Mouse (Mus musculus) embryonic facial prominence, embryonic 15.5 days (tissue): ENCODE measurements around the gene Lipt2. TPM values are rescaled to one million over a fixed set of nuclear protein-coding genes. Genes with fewer than 3 reads are reported as not detected.

Experiments
- ATAC-seq: fragments of 200-750 bp; cut with Nextera tagmentation; 2 replicates; pipeline ENCODE4 v1.8.0; 2017; ENCODE audit warnings: low read depth, moderate TSS enrichment; ENCODE audit not compliant: insufficient number of reproducible peaks, low FRiP score, low TSS enrichment
- H3K27ac ChIP-seq: fragments of 300-500 bp; sonication (generic); replicated peaks from 2 replicates; pipeline ENCODE4 v1.5.1; 2015; ENCODE audit warnings: mild to moderate bottlenecking, inconsistent platforms
- H3K27me3 ChIP-seq: fragments of 300-500 bp; sonication (generic); 2 replicates; pipeline ENCODE4 v1.6.1; 2015; ENCODE audit warnings: inconsistent platforms
- H3K36me3 ChIP-seq: fragments of 300-500 bp; sonication (generic); 2 replicates; pipeline ENCODE4 v1.6.1; 2015; ENCODE audit warnings: mild to moderate bottlenecking, inconsistent platforms
- H3K4me1 ChIP-seq: fragments of 300-500 bp; sonication (generic); 2 replicates; pipeline ENCODE4 v1.6.1; 2015; ENCODE audit warnings: inconsistent platforms
- H3K4me2 ChIP-seq: fragments of 300-500 bp; sonication (generic); replicated peaks from 2 replicates; pipeline ENCODE4 v1.6.1; 2015; ENCODE audit warnings: mild to moderate bottlenecking, inconsistent platforms
- H3K4me3 ChIP-seq: fragments of 300-500 bp; sonication (generic); replicated peaks from 2 replicates; pipeline ENCODE4 v1.5.1; 2015; ENCODE audit warnings: mild to moderate bottlenecking, inconsistent platforms
- H3K9ac ChIP-seq: fragments of 300-500 bp; sonication (generic); 2 replicates; pipeline ENCODE4 v1.6.1; 2015; ENCODE audit warnings: inconsistent platforms
- H3K9me3 ChIP-seq: fragments of 300-500 bp; sonication (generic); replicated peaks from 2 replicates; pipeline ENCODE4 v1.6.1; 2016; ENCODE audit warnings: inconsistent platforms
- WGBS: fragments of 180-500 bp; shearing (Covaris S2); methylation state at CpG from one replicate; pipeline ENCODE4 v1.1.7; 2015; 5-methylcytosine and 5-hydroxymethylcytosine counted together
- polyA plus RNA-seq: library from polyadenylated mRNA; unstranded; fragments of >200 nt; fragmentation: Nextera tagmentation; extraction: Ambion mirVana; gene quantifications from 2 replicates; pipeline ENCODE4 v1.2.1, GENCODE M21; 2015

The Lipt2 gene
- polyA plus RNA-seq, 1 experiment from 2014 or later = 19.3 TPM

DNA sequence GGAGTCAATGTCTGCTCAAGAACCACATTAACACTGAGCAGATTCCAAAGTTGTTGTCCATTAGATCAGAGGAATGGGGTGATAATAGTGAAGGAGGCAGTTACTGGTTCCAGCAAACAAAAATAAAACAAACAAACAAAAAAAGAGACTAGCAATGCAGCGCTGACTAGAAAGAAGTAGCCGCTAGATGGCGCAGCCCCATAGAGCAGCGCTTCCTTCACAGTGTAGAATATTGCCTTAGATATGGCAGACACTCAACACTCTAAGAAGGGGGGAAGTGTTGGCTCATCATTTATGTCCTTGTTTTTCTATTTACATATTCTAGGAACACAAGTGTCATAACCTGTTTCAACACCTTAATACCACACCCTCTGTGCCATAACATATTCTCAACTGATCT is 31.7 kb downstream of the Lipt2 start:
- ATAC-seq = no peak
- Histone ChIP-seq H3K4me3 (no peak overlapping the region), H3K9me3 (no peaks in the 10 kb centered on the region), H3K4me1 (no peaks in the 10 kb centered on the region), H3K4me2 (no peak overlapping the region), H3K36me3 (no peaks in the 10 kb centered on the region), H3K27me3 (no peaks in the 10 kb centered on the region), H3K9ac (no peak overlapping the region), H3K27ac (no peak overlapping the region)
- WGBS = 6% methylated on average over 4 of the region's 4 CpGs

DNA sequence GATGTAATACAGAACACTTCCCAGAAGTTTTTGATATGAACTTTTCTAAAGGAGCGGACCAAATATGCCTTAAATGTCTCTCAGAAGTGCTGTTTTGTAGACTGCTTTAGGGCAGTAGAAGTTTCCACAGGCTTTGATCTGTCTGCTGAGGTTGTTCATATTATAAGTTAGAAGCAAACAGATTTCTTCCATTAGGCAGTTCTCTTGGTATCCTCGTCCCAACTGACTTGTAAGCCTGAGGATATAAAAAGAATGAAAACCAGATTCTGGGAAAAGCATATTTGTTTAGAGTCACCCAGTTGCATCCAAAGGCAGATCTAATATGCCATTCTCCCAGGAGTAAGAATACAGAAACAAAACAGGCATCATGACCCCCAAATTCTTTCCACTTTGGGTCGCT is 42.1 kb downstream of the Lipt2 start:
- Histone ChIP-seq H3K4me2 (no peak overlapping the region), H3K9me3 (no peaks in the 10 kb centered on the region), H3K27ac (peak overlapping the region; percentile 44; the same call in 1 of the 2 replicates), H3K4me1 (peaks cover 17% of the 10 kb centered on the region), H3K4me3 (no peak overlapping the region), H3K9ac (no peak overlapping the region), H3K27me3 (no peaks in the 10 kb centered on the region), H3K36me3 (no peaks in the 10 kb centered on the region)
- WGBS = 31% methylated on average over 3 of the region's 3 CpGs
- no peak for ATAC-seq

DNA sequence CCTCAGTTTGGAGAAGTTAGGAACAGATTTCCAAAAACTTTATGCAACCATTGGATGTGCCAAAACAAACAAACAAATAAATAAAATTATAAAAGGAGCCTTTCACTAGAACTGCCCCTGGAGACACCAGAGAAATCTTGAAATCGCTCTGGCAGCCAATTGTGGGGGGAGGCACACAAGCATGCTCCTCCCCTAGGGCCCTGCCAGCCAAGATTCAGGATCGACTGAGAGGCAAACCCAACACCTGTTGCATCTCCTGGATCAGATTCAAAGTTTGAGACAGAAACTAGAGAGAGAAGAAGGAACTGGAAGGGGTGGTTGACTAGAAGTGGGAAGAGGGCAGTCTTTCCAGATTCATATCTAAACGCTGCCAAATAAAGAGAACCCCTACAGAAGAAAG is 44.5 kb downstream of the Lipt2 start:
- ATAC-seq = no peak
- H3K4me3 ChIP-seq = no peak overlapping the region
- H3K4me2 ChIP-seq = no peak overlapping the region
- no peaks in the 10 kb centered on the region for H3K36me3 ChIP-seq
- no peaks in the 10 kb centered on the region for H3K9me3 ChIP-seq
- WGBS = 46% methylated on average over 3 of the region's 3 CpGs
- H3K27me3 ChIP-seq = no peaks in the 10 kb centered on the region
- H3K9ac ChIP-seq = no peak overlapping the region
- H3K27ac ChIP-seq = no peak overlapping the region
- H3K4me1 ChIP-seq = peaks cover 17% of the 10 kb centered on the region

DNA sequence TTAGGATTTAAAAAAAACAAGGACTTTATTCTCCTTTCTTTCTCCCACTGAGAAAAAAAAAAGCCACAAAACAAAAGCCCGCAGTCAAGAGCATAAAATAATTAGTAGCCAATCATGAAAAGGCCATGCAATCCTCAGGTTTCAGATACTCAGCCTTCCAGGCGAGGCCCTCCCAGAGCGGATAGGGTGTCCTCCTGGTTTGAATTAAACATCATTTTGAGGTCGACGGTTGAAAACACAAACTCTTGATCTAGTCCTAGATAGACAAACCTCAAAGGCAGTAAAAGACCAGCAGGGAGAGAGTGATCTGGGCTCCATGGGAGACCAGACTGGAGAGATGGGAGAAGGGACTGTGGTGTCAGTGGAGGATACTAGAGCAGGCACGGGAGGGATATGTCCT is 45.8 kb downstream of the Lipt2 start:
- Histone ChIP-seq H3K9me3 (no peaks in the 10 kb centered on the region), H3K27me3 (no peaks in the 10 kb centered on the region), H3K9ac (no peak overlapping the region), H3K36me3 (no peaks in the 10 kb centered on the region), H3K4me2 (no peak overlapping the region), H3K4me3 (no peak overlapping the region), H3K27ac (no peak overlapping the region), H3K4me1 (peaks cover 17% of the 10 kb centered on the region)
- 29% methylated on average over 6 of the region's 6 CpGs for WGBS
- no peak for ATAC-seq

DNA sequence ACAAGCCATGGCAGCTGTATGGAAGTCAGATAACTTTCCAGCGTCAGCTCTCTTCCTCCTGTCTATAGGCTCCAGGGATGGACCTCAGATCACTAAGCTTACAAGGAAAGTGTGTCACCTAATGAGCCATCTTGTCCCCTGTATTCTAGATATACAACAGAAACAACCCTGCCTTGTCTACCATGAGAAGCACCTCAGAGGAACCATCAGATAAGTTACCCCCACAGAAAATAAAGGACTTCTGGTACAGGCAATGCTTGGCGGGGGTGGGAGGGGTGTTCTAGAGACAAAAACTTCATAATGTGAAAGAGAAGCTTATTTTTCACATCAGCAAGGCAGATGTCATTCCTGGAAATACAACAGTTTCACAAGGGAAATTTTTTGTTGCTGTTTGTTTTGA is 47.1 kb downstream of the Lipt2 start:
- no peaks in the 10 kb centered on the region for H3K27me3 ChIP-seq
- H3K4me3 ChIP-seq = no peak overlapping the region
- no peaks in the 10 kb centered on the region for H3K9me3 ChIP-seq
- WGBS = 91% methylated on average over 2 of the region's 2 CpGs
- H3K9ac ChIP-seq = no peak overlapping the region
- H3K4me1 ChIP-seq = peaks cover 17% of the 10 kb centered on the region
- H3K36me3 ChIP-seq = no peaks in the 10 kb centered on the region
- H3K27ac ChIP-seq = no peak overlapping the region
- ATAC-seq = no peak
- no peak overlapping the region for H3K4me2 ChIP-seq

DNA sequence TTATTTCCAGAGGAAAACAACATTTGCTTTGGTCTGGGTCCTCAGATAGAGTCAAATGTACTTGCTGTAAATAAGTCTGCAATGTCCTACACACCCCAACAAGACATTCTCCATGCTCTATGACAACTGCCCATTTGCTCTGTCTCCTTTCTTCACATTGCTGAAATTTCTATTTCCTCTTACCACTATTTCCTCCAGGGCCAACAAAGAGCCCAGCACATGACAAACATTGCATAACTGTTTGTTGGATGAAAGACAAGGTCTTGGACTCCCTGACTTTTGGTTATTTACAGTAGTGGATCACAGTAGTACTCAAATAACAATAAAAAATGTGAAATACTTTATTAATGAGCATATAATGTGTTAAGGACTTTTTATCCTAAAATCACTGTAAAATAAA is 48.8 kb downstream of the Lipt2 start:
- Histone ChIP-seq H3K9ac (no peak overlapping the region), H3K27ac (no peak overlapping the region), H3K27me3 (no peaks in the 10 kb centered on the region), H3K36me3 (no peaks in the 10 kb centered on the region), H3K4me3 (no peak overlapping the region), H3K4me2 (no peak overlapping the region), H3K9me3 (no peaks in the 10 kb centered on the region), H3K4me1 (peaks cover 7% of the 10 kb centered on the region; the same call in 1 of the 2 replicates)
- no peak for ATAC-seq

Other genes starting within 250 kb of the Lipt2 start
- 5.4 and 5.6 TPM in 2 replicates for gene Rnf169, start 178.8 kb upstream of the Lipt2 start, polyA plus RNA-seq
- 1.8 and 1.9 TPM in 2 replicates for gene Chrdl2, start 153.1 kb upstream of the Lipt2 start, polyA plus RNA-seq
- gene Pold3, start 37.7 kb upstream of the Lipt2 start, polyA plus RNA-seq = 49.9 and 50.6 TPM in 2 replicates
- 16.2 and 17.6 TPM in 2 replicates for gene Kcne3, start 17.2 kb downstream of the Lipt2 start, polyA plus RNA-seq
- gene Pgm2l1, start 68.1 kb downstream of the Lipt2 start, polyA plus RNA-seq = 2.8 and 3.4 TPM in 2 replicates
- gene P4ha3, start 126.2 kb downstream of the Lipt2 start, polyA plus RNA-seq = 17.1 and 28.4 TPM in 2 replicates
- 22.2 and 23.1 TPM in 2 replicates for gene C2cd3, start 213.0 kb downstream of the Lipt2 start, polyA plus RNA-seq
- 53.5 and 59.7 TPM in 2 replicates for gene Ppme1, start 213.0 kb downstream of the Lipt2 start, polyA plus RNA-seq